Mouse (Mus musculus): ENCODE results near the gene Ap1g2.

- TF ChIP-seq CTCF (IDR thresholded peaks at IDR 0.05; ENCODE audit: borderline replicate concordance, insufficient read depth, low read length), result no peak
- TF ChIP-seq POLR2A (IDR thresholded peaks at IDR 0.05; ENCODE audit: low read depth, low read length), result no peak
Observed at GRCm38 (mm10) chr14:55052496-55052895, 53.9 kb downstream of the Ap1g2 start.

All from embryonic fibroblast, embryonic 13.5 days (primary cell).